Mouse (Mus musculus) erythroblast, embryonic 14.5 days (primary cell): ENCODE data around the gene Myof. TPM values are rescaled to one million over a fixed set of nuclear protein-coding genes. Genes with fewer than 3 reads are reported as not detected.

Experiments
- H3K27me3 ChIP-seq: 2 replicates; pipeline ENCODE4 v1.6.1; 2012; ENCODE audit warnings: inconsistent platforms; ENCODE audit not compliant: control insufficient read depth
- H3K36me3 ChIP-seq: 2 replicates; pipeline ENCODE4 v1.6.1; 2012; ENCODE audit warnings: mild to moderate bottlenecking, inconsistent platforms; ENCODE audit not compliant: control insufficient read depth
- H3K4me1 ChIP-seq: 2 replicates; pipeline ENCODE4 v1.6.1; 2012; ENCODE audit warnings: inconsistent platforms; ENCODE audit not compliant: control insufficient read depth
- H3K4me3 ChIP-seq: replicated peaks from 2 replicates; pipeline ENCODE3; 2012; ENCODE audit warnings: moderate library complexity, mild to moderate bottlenecking, inconsistent platforms
- H3K9me3 ChIP-seq: 2 replicates; pipeline ENCODE4 v1.6.1; 2012; ENCODE audit warnings: low read length, inconsistent platforms, mixed read lengths; ENCODE audit not compliant: control insufficient read depth
- GATA1 ChIP-seq: IDR thresholded peaks from 2 replicates; pipeline ENCODE4 v1.6.1; 2012; ENCODE audit warnings: low read length, inconsistent platforms, mixed read lengths
- TAL1 ChIP-seq: IDR thresholded peaks from 3 replicates; pipeline ENCODE4 v1.6.1; 2012; ENCODE audit warnings: low read length, inconsistent platforms, mixed read lengths
- polyA plus RNA-seq: library from polyadenylated mRNA; stranded (reverse); fragments of >175 nt; gene quantifications from 2 replicates; pipeline ENCODE4 v1.2.3, GENCODE M21; 2012

The Myof gene
- polyA plus RNA-seq, 1 experiment = not detected

DNA sequence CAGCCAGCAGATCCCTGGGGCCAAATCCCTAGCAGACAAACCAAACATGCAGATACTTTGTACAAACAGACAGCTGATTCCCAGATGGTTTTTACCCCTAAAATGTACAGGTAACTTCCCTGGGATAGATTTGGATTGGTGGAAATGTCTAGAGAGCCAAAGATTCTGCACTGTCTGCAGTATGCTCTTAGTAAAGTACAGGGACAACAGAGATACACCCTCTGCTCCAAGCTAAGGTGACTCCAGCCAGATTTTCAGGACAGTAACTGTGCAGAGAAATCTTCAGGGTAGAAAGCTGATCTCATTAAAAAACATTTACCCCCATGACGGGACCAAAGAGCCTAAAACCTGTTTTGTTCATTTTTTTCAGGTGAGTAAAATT lies 27.5 kb downstream of the Myof start:
- TF ChIP-seq GATA1 (no peak), TAL1 (no peak)
- Histone ChIP-seq H3K9me3 (no peaks in the 10 kb centered on the region), H3K4me1 (no peaks in the 10 kb centered on the region), H3K4me3 (no peak overlapping the region), H3K36me3 (no peaks in the 10 kb centered on the region), H3K27me3 (no peaks in the 10 kb centered on the region)

- Histone ChIP-seq H3K36me3 (no peaks in the 10 kb centered on the region), H3K4me1 (no peaks in the 10 kb centered on the region), H3K9me3 (no peaks in the 10 kb centered on the region), H3K4me3 (no peak overlapping the region), H3K27me3 (no peaks in the 10 kb centered on the region)
- no peak for TF ChIP-seq GATA1
- no peak for TF ChIP-seq TAL1
These were observed 28.1 kb downstream of the Myof start for GRCm38 (mm10) chr19:38015180-38015872.

- Histone ChIP-seq H3K4me3 (no peak overlapping the region), H3K4me1 (no peaks in the 10 kb centered on the region), H3K9me3 (no peaks in the 10 kb centered on the region), H3K27me3 (no peaks in the 10 kb centered on the region), H3K36me3 (no peaks in the 10 kb centered on the region)
- no peak for TF ChIP-seq GATA1
- no peak for TF ChIP-seq TAL1
These were observed 28.9 kb downstream of the Myof start for GRCm38 (mm10) chr19:38014443-38014842.

DNA sequence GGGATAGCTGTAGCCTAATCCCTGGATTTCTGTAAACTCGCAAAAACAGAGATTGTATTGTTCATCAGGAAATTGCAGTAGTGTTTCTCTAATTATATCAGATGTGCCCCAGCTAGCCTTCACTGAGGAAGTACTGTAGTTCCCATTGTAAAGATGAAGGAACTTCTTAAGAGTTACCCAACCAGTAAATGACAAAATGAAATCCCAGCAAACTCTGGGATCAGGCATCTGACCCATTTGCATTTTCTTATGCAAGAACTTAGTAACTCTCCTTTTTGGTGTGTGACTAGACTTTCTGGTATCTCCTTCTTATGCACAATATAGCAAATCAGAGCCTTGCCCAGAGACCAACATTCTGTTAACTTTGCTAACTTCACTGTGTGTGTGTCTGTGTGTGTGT lies 32.0 kb downstream of the Myof start:
- Histone ChIP-seq H3K4me1 (no peaks in the 10 kb centered on the region), H3K4me3 (no peak overlapping the region), H3K36me3 (no peaks in the 10 kb centered on the region), H3K27me3 (no peaks in the 10 kb centered on the region), H3K9me3 (no peaks in the 10 kb centered on the region)
- TF ChIP-seq GATA1 (no peak), TAL1 (no peak)

DNA sequence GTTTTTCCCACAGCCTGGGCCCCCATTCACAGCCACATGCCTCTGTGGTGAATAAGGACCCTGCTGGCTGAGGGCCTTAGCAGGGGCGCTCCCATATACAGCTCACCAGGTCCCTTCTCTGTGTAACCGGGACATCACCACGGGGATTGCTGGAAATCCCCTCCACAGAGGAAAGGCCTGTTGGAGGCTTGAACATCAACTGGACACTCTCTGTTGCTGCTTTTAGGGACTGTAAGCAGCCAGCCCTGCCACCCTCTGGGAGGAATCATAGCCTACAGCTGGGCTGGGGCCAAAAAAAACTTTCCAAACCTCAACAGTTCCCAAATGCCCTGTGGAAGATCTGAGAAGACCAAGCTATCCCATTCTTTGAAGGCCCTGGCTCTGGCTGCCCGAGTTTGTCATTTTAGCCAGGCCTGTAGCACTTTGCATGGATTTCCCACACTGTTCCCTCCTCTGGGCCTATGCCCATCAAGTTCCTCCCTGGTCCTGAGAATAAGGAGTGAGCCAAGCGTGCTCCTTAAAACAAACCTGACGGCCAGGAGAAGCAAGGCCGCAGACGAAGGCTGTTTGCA lies 38.5 kb downstream of the Myof start:
- no peaks in the 10 kb centered on the region for H3K27me3 ChIP-seq
- no peaks in the 10 kb centered on the region for H3K9me3 ChIP-seq
- H3K36me3 ChIP-seq = no peaks in the 10 kb centered on the region
- H3K4me1 ChIP-seq = no peaks in the 10 kb centered on the region
- H3K4me3 ChIP-seq = no peak overlapping the region
- no peak for TF ChIP-seq TAL1
- no peak for TF ChIP-seq GATA1

GRCm38 (mm10) chr19:38003671-38004521 lies 39.5 kb downstream of the Myof start:
- Histone ChIP-seq H3K4me3 (no peak overlapping the region), H3K27me3 (no peaks in the 10 kb centered on the region), H3K9me3 (no peaks in the 10 kb centered on the region), H3K4me1 (no peaks in the 10 kb centered on the region), H3K36me3 (no peaks in the 10 kb centered on the region)
- TF ChIP-seq GATA1 (no peak), TAL1 (no peak)

GRCm38 (mm10) chr19:38002816-38003215 lies 40.6 kb downstream of the Myof start:
- TF ChIP-seq GATA1 (no peak), TAL1 (no peak)
- H3K9me3 ChIP-seq = no peaks in the 10 kb centered on the region
- H3K4me3 ChIP-seq = no peak overlapping the region
- no peaks in the 10 kb centered on the region for H3K27me3 ChIP-seq
- no peaks in the 10 kb centered on the region for H3K36me3 ChIP-seq
- H3K4me1 ChIP-seq = no peaks in the 10 kb centered on the region

DNA sequence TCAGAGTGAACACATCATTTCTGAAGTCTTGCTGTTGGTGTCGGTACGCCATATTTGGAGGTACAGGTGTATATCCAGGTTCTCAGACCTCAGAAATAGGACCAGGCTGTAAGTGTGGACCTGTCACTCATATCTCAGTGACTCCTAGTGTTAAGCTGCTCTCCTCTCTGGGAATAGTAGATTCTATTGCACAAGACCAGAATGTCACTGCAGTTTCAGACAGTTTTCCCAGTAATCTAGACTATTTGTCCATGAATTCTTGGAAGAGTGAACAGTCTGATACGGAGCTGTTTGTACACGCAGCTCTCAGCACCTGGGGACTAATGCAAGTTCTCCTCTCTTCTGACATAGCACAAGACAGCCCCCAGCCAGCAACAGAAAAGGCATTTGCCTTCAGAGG lies 42.4 kb downstream of the Myof start:
- Histone ChIP-seq H3K4me3 (no peak overlapping the region), H3K4me1 (no peaks in the 10 kb centered on the region), H3K27me3 (no peaks in the 10 kb centered on the region), H3K36me3 (no peaks in the 10 kb centered on the region), H3K9me3 (no peaks in the 10 kb centered on the region)
- TF ChIP-seq GATA1 = no peak
- no peak for TF ChIP-seq TAL1

- TF ChIP-seq TAL1 = no peak
- TF ChIP-seq GATA1 = no peak
- Histone ChIP-seq H3K4me1 (no peaks in the 10 kb centered on the region), H3K27me3 (no peaks in the 10 kb centered on the region), H3K36me3 (no peaks in the 10 kb centered on the region), H3K4me3 (no peak overlapping the region), H3K9me3 (no peaks in the 10 kb centered on the region)
These were observed 43.4 kb downstream of the Myof start for GRCm38 (mm10) chr19:37999941-38000340.
